Mouse (Mus musculus) hindbrain, embryonic 14.5 days (tissue): ENCODE data around the gene Gde1. TPM values are rescaled to one million over a fixed set of nuclear protein-coding genes. Genes with fewer than 3 reads are reported as not detected.

Experiments
- ATAC-seq: fragments of 200-750 bp; cut with Nextera tagmentation; 2 replicates; pipeline ENCODE4 v1.8.0; 2017; ENCODE audit warnings: moderate number of reproducible peaks, mild to moderate bottlenecking, moderate TSS enrichment, moderate library complexity; ENCODE audit not compliant: low FRiP score
- DNase-seq: peaks from one replicate; pipeline ENCODE4 v3.0.0-alpha.2; 2015; ENCODE audit warnings: low spot score
- H3K27ac ChIP-seq: fragments of 300-500 bp; sonication (generic); 2 replicates; pipeline ENCODE4 v1.5.1; 2014; ENCODE audit warnings: mild to moderate bottlenecking, moderate library complexity
- H3K27me3 ChIP-seq: fragments of 300-500 bp; sonication (generic); 2 replicates; pipeline ENCODE4 v1.6.1; 2014; ENCODE audit warnings: mild to moderate bottlenecking, low read length, mixed read lengths; ENCODE audit not compliant: control insufficient read depth, insufficient read depth
- H3K36me3 ChIP-seq: fragments of 300-500 bp; sonication (generic); replicated peaks from 2 replicates; pipeline ENCODE4 v1.6.1; 2014; ENCODE audit not compliant: control insufficient read depth, insufficient read depth
- H3K4me1 ChIP-seq: fragments of 300-500 bp; sonication (generic); replicated peaks from 2 replicates; pipeline ENCODE4 v1.6.1; 2014; ENCODE audit warnings: antibody characterized with exemption, low read length, mixed read lengths; ENCODE audit not compliant: control insufficient read depth, insufficient read depth
- H3K4me2 ChIP-seq: fragments of 300-500 bp; sonication (generic); replicated peaks from 2 replicates; pipeline ENCODE4 v1.6.1; 2014; ENCODE audit warnings: mild to moderate bottlenecking, moderate library complexity
- H3K4me3 ChIP-seq: fragments of 300-500 bp; sonication (generic); replicated peaks from 2 replicates; pipeline ENCODE4 v1.5.1; 2014; ENCODE audit warnings: mild to moderate bottlenecking, low read length
- H3K9ac ChIP-seq: fragments of 300-500 bp; sonication (generic); 2 replicates; pipeline ENCODE4 v1.6.1; 2014
- H3K9me3 ChIP-seq: fragments of 300-500 bp; sonication (generic); 2 replicates; pipeline ENCODE4 v1.6.1; 2016; ENCODE audit warnings: low read length; ENCODE audit not compliant: control insufficient read depth
- WGBS: fragments of 180-500 bp; shearing (Covaris S2); extraction: QIAGEN DNeasy Blood & Tissue Kit; methylation state at CpG from one replicate; pipeline ENCODE4 v1.1.7; 2014; 5-methylcytosine and 5-hydroxymethylcytosine counted together
- polyA plus RNA-seq: library from polyadenylated mRNA; unstranded; fragments of >200 nt; fragmentation: Nextera tagmentation; extraction: Ambion mirVana; gene quantifications from 2 replicates; pipeline ENCODE4 v1.2.1, GENCODE M21; 2014

Gde1 gene
- polyA plus RNA-seq, 1 experiment from 2014 or later: 228 TPM

DNA sequence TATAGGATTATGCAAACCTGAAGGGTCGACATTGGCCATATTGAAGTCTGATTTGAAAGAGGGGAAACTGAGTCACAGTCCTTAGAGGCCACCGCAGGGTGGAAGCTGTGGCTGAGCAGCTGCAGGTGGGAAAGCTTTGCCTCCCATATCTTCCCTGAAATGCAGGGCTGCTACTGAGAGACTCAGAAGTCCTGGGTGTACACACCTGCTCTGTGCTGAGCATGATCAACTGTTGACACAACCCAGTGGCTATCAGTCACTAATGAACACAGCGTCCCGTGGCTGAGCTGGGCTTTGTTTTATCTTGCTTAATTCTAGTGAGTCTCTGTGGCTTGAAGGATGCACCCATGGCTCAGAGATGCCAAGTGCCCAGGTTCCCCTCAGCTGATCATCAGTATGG is 55.5 kb downstream of the Gde1 start:
- Histone ChIP-seq H3K4me3 (no peak overlapping the region), H3K4me2 (no peak overlapping the region), H3K27ac (no peak overlapping the region), H3K36me3 (no peaks in the 10 kb centered on the region), H3K27me3 (no peaks in the 10 kb centered on the region), H3K9ac (no peak overlapping the region), H3K4me1 (no peaks in the 10 kb centered on the region), H3K9me3 (no peaks in the 10 kb centered on the region)
- ATAC-seq (no peak), DNase-seq (no peak)
- 89% methylated on average over 4 of the region's 4 CpGs for WGBS

DNA sequence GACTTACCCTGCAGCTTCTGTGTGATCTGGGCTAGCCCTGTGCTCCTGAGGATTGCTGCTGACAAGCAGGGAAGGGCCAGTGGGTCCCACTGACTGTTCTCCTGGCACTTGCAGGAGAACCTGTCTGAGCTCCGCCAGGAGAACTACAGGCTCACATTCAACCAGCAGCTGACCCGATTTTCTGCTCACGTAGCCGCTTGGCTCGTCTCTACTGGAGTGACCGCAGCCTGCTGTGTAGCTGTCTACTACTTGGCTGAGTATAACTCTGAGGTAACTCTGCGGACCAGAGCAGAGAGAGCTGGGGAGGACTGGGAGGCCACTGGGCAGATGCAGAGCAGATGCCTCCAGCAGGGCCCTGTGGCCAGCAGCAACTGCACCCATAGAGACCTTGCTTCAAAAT is 56.2 kb downstream of the Gde1 start:
- no peak overlapping the region for H3K4me3 ChIP-seq
- H3K9me3 ChIP-seq: no peaks in the 10 kb centered on the region
- H3K27ac ChIP-seq: no peak overlapping the region
- no peak for ATAC-seq
- H3K9ac ChIP-seq: no peak overlapping the region
- WGBS: 78% methylated on average over 7 of the region's 7 CpGs
- H3K27me3 ChIP-seq: no peaks in the 10 kb centered on the region
- no peak overlapping the region for H3K4me2 ChIP-seq
- H3K36me3 ChIP-seq: no peaks in the 10 kb centered on the region
- DNase-seq: no peak
- H3K4me1 ChIP-seq: no peaks in the 10 kb centered on the region

DNA sequence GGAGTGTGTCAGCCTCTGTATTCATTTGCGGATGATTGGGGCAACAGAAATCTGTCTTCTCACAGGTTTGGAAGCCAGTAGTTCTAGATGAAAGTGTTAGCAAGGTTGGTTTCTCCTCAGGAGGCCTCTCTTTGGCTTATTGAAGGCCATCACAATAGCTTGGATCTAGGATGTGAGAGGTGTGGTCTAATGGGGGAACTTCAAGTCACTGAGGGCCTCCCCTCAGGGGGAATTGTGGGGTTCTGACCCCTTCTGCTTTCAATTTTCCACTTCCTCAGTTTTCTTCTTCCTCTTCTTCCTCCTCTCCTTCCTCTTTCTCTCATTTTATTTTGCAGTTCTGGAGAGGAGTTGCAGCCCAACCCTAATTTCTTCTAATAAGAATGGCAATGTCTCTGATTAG is 59.3 kb downstream of the Gde1 start:
- Histone ChIP-seq H3K4me3 (no peak overlapping the region), H3K4me1 (no peaks in the 10 kb centered on the region), H3K27ac (no peak overlapping the region), H3K36me3 (no peaks in the 10 kb centered on the region), H3K4me2 (no peak overlapping the region), H3K27me3 (no peaks in the 10 kb centered on the region), H3K9ac (no peak overlapping the region), H3K9me3 (no peaks in the 10 kb centered on the region)
- ATAC-seq (no peak), DNase-seq (no peak)
- WGBS: 96% methylated on average over 1 of the region's 1 CpGs

Other genes starting within 250 kb of the Gde1 start
- gene Itpripl2, start 213.8 kb downstream of the Gde1 start, polyA plus RNA-seq: 0.56 and 0.84 TPM in 2 replicates
- 102 and 113 TPM in 2 replicates for gene Coq7, start 172.4 kb downstream of the Gde1 start, polyA plus RNA-seq
- gene Tmc7, start 121.0 kb downstream of the Gde1 start, polyA plus RNA-seq: 7.5 and 8.6 TPM in 2 replicates
- 0.20 and 0.47 TPM in 2 replicates for gene Tmc5, start 108.5 kb downstream of the Gde1 start, polyA plus RNA-seq
- 18.5 and 18.7 TPM in 2 replicates for gene Ccp110, start 6.8 kb upstream of the Gde1 start, polyA plus RNA-seq
- 93.9 and 101 TPM in 2 replicates for gene Vps35l, start 34.4 kb upstream of the Gde1 start, polyA plus RNA-seq
- gene Iqck, start 150.0 kb upstream of the Gde1 start, polyA plus RNA-seq: 4.4 and 4.5 TPM in 2 replicates
- gene Knop1, start 150.5 kb upstream of the Gde1 start, polyA plus RNA-seq: 55.0 and 64.8 TPM in 2 replicates